Mouse (Mus musculus) gastrocnemius, adult 8-10 months (tissue): ENCODE measurements at regions not wholly inside any gene's neighbourhood (a gene's known extent, or its start where the extent isn't known, plus 50 kb on each side); places are given as distances from the start of the nearest gene placed in this dataset. TPM values are rescaled to one million over a fixed set of nuclear protein-coding genes. Genes with fewer than 3 reads are reported as not detected.

Experiments used
- DNase-seq, 2 experiments: peaks; one replicate each; pipeline ENCODE4 v3.0.0; 2022; ENCODE audit warnings: low spot score in 2 of 2
- microRNA-seq: library from miRNA; unstranded; fragments of <30 nt; microRNA quantifications from one replicate; pipeline ENCODE4 v1.2.0, GENCODE M21; 2022

DNA sequence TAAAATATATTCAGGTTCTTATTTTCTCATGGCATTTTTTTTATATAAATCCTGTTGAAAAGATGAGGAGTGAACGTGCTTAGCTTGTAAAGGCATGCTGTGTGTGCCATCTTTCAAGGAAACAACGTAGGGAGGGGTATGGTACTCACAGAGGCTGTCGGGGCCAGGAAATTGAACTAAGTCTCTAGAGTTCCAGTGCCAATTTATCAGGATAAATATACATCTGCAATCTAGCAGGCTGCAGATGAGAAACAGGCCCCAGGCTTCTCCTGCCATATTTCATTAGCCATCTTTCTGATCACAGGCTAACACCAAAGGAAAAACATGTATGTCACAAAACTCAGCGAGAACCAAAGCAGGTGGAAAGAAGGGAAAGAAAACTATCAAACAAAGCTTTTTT, 954.8 kb upstream of the Flrt2 start:
- DNase-seq = no peak

DNA sequence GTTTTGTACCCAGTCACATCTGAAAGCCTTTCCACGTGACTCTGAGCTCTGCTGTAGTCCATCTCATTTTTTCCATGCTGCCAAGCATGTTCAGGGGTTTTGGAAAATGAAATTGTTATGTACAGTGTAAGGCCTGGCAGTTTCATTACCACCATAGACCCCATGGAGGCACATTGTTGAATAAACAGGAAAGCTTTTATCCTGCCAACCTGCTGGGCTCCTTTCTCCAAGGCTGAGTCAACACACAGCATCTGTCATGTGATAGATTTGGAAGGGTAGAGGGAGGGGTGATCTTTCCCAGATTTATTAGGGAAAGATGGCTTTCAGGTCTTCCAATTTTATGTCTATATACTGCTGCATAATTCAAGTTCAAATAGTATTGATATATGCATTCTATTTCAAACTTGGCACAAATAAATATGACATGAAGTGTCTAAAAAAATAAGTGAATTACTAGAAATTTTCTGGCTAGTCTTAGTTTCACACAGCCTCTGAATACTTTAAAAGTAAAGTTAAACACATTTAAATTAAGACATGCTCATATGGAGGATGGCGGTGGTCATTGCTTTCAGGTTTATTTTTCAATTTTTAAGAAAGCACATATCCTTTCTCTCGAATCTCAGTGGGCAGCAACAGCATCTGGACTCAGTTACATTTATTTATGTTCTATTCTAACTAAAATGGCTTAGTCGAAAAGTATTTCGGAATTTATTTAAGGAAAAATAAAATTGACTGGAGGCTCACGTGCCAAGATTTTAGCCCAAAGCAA, 942.1 kb upstream of the Flrt2 start:
- no peak for DNase-seq

GRCm38 (mm10) chr12:94755754-94756153, 936.3 kb upstream of the Flrt2 start:
- no peak for DNase-seq

DNA sequence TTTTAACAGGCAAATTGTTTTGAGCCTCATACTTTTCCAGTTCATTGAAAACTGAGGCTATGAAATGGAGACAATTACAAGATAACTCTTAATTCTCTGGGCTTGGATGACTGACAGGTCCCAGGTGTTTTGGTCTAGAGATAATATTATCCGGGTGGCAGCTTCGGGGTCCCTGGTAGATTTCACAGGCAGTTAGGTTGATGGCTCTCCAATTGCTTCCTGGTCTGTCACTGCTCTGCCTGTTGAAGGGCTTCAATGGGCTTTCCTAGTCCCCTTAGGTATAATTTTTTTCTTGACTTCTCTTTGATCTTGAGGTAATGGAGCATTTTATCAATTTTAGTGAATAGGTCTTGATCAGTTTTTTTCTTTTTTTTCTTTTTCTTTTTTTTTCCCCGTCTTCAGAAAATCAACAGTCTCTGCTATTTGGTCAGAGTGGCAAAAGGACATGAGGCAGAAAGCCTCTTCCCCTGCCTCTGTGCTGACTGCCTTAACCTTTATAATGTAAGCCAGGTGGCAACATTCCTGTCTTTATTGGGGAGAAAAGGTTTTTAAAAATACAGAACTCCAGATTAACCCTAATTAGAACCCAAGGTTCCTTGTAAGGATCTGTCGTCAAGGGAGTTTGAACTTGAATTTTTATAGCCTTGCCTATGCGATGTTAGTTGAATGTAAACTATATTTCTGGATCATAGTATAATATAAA, 896.0 kb upstream of the Flrt2 start:
- DNase-seq = no peak

GRCm38 (mm10) chr12:94804692-94805091, 887.3 kb upstream of the Flrt2 start:
- DNase-seq = no peak

DNA sequence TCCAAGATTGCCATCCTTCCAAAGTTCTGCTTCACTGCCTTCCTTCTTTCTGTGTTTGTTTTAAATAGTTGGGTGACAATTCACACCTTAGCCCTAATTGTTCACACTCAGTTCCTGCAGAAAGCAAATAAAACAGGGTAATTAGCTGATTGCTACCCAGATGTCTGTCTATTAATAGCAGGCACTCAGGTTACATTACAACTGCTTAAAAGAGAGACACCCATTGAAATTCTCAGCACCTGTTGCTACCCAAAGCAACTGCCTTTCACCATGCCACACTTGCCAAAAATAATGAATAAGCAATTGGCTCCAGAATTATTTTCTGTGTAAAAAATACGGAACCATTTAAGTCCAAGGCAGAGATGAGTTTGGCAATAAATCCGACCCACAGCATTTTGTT, 860.6 kb upstream of the Flrt2 start:
- no peak for DNase-seq

- no peak for DNase-seq
Observed at GRCm38 (mm10) chr12:94862720-94863119, 829.3 kb upstream of the Flrt2 start.

- DNase-seq = no peak
Observed at GRCm38 (mm10) chr12:94910816-94911215, 781.2 kb upstream of the Flrt2 start.

- DNase-seq = no peak
Observed at GRCm38 (mm10) chr12:94943067-94943466, 749.0 kb upstream of the Flrt2 start.

Small RNA genes in the stretch of these regions (microRNA-seq; reads per million reads assigned to microRNA genes)
- not detected for gene Mir8099-2
